Mouse (Mus musculus) kidney, embryonic 16.5 days (tissue): Measurements from ENCODE around the gene Flt3l. TPM values are rescaled to one million over a fixed set of nuclear protein-coding genes. Genes with fewer than 3 reads are reported as not detected.
"Not testable (repeated sequence)": the region's sequence is repeated elsewhere in the genome, so short reads cannot be mapped to it uniquely, and the experiment has no call there.

Experiments
- ATAC-seq: fragments of 200-750 bp; cut with Nextera tagmentation; 2 replicates; pipeline ENCODE4 v1.8.0; 2017; ENCODE audit warnings: moderate TSS enrichment; ENCODE audit not compliant: low FRiP score, low TSS enrichment
- H3K27ac ChIP-seq: fragments of 300-500 bp; sonication (generic); 2 replicates; pipeline ENCODE4 v1.5.1; 2014; ENCODE audit warnings: low read length
- H3K27me3 ChIP-seq: fragments of 300-500 bp; sonication (generic); 2 replicates; pipeline ENCODE4 v1.6.1; 2014; ENCODE audit warnings: low read length, control low read depth, mixed read lengths; ENCODE audit not compliant: insufficient read depth
- H3K36me3 ChIP-seq: fragments of 300-500 bp; sonication (generic); 2 replicates; pipeline ENCODE4 v1.6.1; 2014; ENCODE audit warnings: low read length, control low read depth, mixed read lengths; ENCODE audit not compliant: insufficient read depth
- H3K4me1 ChIP-seq: fragments of 300-500 bp; sonication (generic); 2 replicates; pipeline ENCODE4 v1.6.1; 2014; ENCODE audit warnings: low read length, control low read depth, mixed read lengths; ENCODE audit not compliant: insufficient read depth
- H3K4me2 ChIP-seq: fragments of 300-500 bp; sonication (generic); replicated peaks from 2 replicates; pipeline ENCODE4 v1.6.1; 2014; ENCODE audit warnings: low read depth, low read length
- H3K4me3 ChIP-seq: fragments of 300-500 bp; sonication (generic); 2 replicates; pipeline ENCODE4 v1.5.1; 2014; ENCODE audit warnings: mild to moderate bottlenecking, low read length
- H3K9ac ChIP-seq: fragments of 300-500 bp; sonication (generic); replicated peaks from 2 replicates; pipeline ENCODE4 v1.6.1; 2014; ENCODE audit warnings: low read length
- H3K9me3 ChIP-seq: fragments of 300-500 bp; sonication (generic); 2 replicates; pipeline ENCODE4 v1.6.1; 2016; ENCODE audit warnings: low read length, control low read depth
- WGBS: fragments of 180-500 bp; shearing (Covaris S2); extraction: QIAGEN DNeasy Blood & Tissue Kit; methylation state at CpG from one replicate; pipeline ENCODE4 v1.1.7; 2014; 5-methylcytosine and 5-hydroxymethylcytosine counted together
- polyA plus RNA-seq: library from polyadenylated mRNA; unstranded; fragments of >200 nt; fragmentation: Nextera tagmentation; extraction: Ambion mirVana; gene quantifications from 2 replicates; pipeline ENCODE4 v1.2.1, GENCODE M21; 2015

Gene Flt3l
- polyA plus RNA-seq, 1 experiment from 2014 or later: 1.9 TPM

- ATAC-seq: no peak
- peak overlapping the region; percentile 95 for H3K27ac ChIP-seq
- H3K9ac ChIP-seq: peak overlapping the region; percentile 94
- peak overlapping the region; percentile 88 for H3K4me3 ChIP-seq
- H3K36me3 ChIP-seq: peaks cover 43% of the 10 kb centered on the region
- peak overlapping the region; percentile 92 for H3K4me2 ChIP-seq
- H3K27me3 ChIP-seq: no peaks in the 10 kb centered on the region
- 35% methylated on average over 21 of the region's 21 CpGs for WGBS
- peaks cover 53% of the 10 kb centered on the region for H3K4me1 ChIP-seq
- no peaks in the 10 kb centered on the region for H3K9me3 ChIP-seq
These were observed 9.2 kb downstream of the Flt3l start for GRCm38 (mm10) chr7:45126844-45127699.

- whole genome bisulfite sequencing: 73% methylated on average over 17 of the region's 17 CpGs
These were observed 9.9 kb downstream of the Flt3l start for GRCm38 (mm10) chr7:45126147-45126843.

GRCm38 (mm10) chr7:45125649-45126048 is 10.6 kb downstream of the Flt3l start:
- H3K27ac ChIP-seq: peak overlapping the region; percentile 95
- H3K27me3 ChIP-seq, ATAC-seq, H3K9me3 ChIP-seq: not testable (repeated sequence)
- WGBS: 68% methylated on average over 5 of the region's 5 CpGs
- peak overlapping the region; percentile 6; the same call in 1 of the 2 replicates for H3K4me3 ChIP-seq
- H3K4me1 ChIP-seq: peaks cover 53% of the 10 kb centered on the region
- peak overlapping the region; percentile 94; the same call in 1 of the 2 replicates for H3K9ac ChIP-seq
- H3K4me2 ChIP-seq: peak overlapping the region; percentile 92
- H3K36me3 ChIP-seq: peaks cover 57% of the 10 kb centered on the region

More at GRCm38 (mm10) chr7:45126147-45126843, 9.9 kb downstream of the Flt3l start:
- peak overlapping the region; percentile 94 for H3K9ac ChIP-seq
- no peak for ATAC-seq
- peak overlapping the region; percentile 95 for H3K27ac ChIP-seq
- peaks cover 51% of the 10 kb centered on the region for H3K36me3 ChIP-seq
- H3K4me1 ChIP-seq: peaks cover 53% of the 10 kb centered on the region
- H3K4me2 ChIP-seq: peak overlapping the region; percentile 92
- no peaks in the 10 kb centered on the region for H3K9me3 ChIP-seq
- H3K4me3 ChIP-seq: peak overlapping the region; percentile 88
- H3K27me3 ChIP-seq: no peaks in the 10 kb centered on the region

- H3K4me2 ChIP-seq: peak overlapping the region; percentile 92
- H3K27ac ChIP-seq: peak overlapping the region; percentile 95
- WGBS: 18% methylated on average over 7 of the region's 7 CpGs
- H3K4me3 ChIP-seq: peak overlapping the region; percentile 6; the same call in 1 of the 2 replicates
- peaks cover 53% of the 10 kb centered on the region for H3K4me1 ChIP-seq
- no peaks in the 10 kb centered on the region for H3K9me3 ChIP-seq
- no peak for ATAC-seq
- no peaks in the 10 kb centered on the region for H3K27me3 ChIP-seq
- H3K9ac ChIP-seq: no peak overlapping the region
- H3K36me3 ChIP-seq: peaks cover 61% of the 10 kb centered on the region
These were observed 11.1 kb downstream of the Flt3l start for GRCm38 (mm10) chr7:45125144-45125600.

- H3K4me1 ChIP-seq: peaks cover 46% of the 10 kb centered on the region
- peak within 1 kb of the TSS; percentile 98 for H3K4me3 ChIP-seq
- H3K27ac ChIP-seq: peak within 1 kb of the TSS; percentile 95
- H3K9me3 ChIP-seq: no peaks in the 10 kb centered on the region
- peaks cover 68% of the 10 kb centered on the region for H3K36me3 ChIP-seq
- H3K9ac ChIP-seq: peak within 1 kb of the TSS; percentile 100
- H3K27me3 ChIP-seq: no peaks in the 10 kb centered on the region
- WGBS: under 1% methylated on average over 59 of the region's 59 CpGs
- H3K4me2 ChIP-seq: peak within 1 kb of the TSS; percentile 92
- peak; percentile 81 for ATAC-seq
These were observed 11.7 kb downstream of the Flt3l start, which contains the start of gene Rps11 for GRCm38 (mm10) chr7:45124224-45125143. TSS of gene Rps11 (minus strand) at chr7:45124439.

- Histone ChIP-seq H3K4me3 (peak overlapping the region; percentile 98), H3K27ac (peak overlapping the region; percentile 90), H3K4me1 (peaks cover 44% of the 10 kb centered on the region), H3K27me3 (no peaks in the 10 kb centered on the region), H3K4me2 (peak overlapping the region; percentile 73), H3K36me3 (peaks cover 78% of the 10 kb centered on the region), H3K9ac (peak overlapping the region; percentile 100), H3K9me3 (no peaks in the 10 kb centered on the region)
- ATAC-seq: no peak
- WGBS: 14% methylated on average over 12 of the region's 12 CpGs
These were observed 13.1 kb downstream of the Flt3l start for GRCm38 (mm10) chr7:45123186-45123570.

GRCm38 (mm10) chr7:45122561-45123185 is 13.6 kb downstream of the Flt3l start:
- Histone ChIP-seq H3K27ac (no peak overlapping the region), H3K4me2 (peak overlapping the region; percentile 73), H3K4me1 (peaks cover 50% of the 10 kb centered on the region), H3K9me3 (no peaks in the 10 kb centered on the region), H3K36me3 (peaks cover 78% of the 10 kb centered on the region), H3K27me3 (no peaks in the 10 kb centered on the region), H3K4me3 (peak overlapping the region; percentile 98), H3K9ac (peak overlapping the region; percentile 100)
- 81% methylated on average over 15 of the region's 15 CpGs for WGBS
- ATAC-seq: no peak

GRCm38 (mm10) chr7:45121966-45122365 is 14.3 kb downstream of the Flt3l start:
- no peak for ATAC-seq
- no peak overlapping the region for H3K27ac ChIP-seq

More at GRCm38 (mm10) chr7:45121966-45122365, 14.3 kb downstream of the Flt3l start:
- no peak overlapping the region for H3K4me3 ChIP-seq
- H3K9me3 ChIP-seq: no peaks in the 10 kb centered on the region
- H3K4me1 ChIP-seq: peaks cover 45% of the 10 kb centered on the region
- 0 out of 2 replicates have a peak overlapping the region, but pooled peaks have one; percentile 20 for H3K9ac ChIP-seq
- peaks cover 71% of the 10 kb centered on the region for H3K36me3 ChIP-seq
- H3K27me3 ChIP-seq: no peaks in the 10 kb centered on the region
- no peak overlapping the region; the same call in 1 of the 2 replicates for H3K4me2 ChIP-seq
